Mouse (Mus musculus): ENCODE measurements around the gene Psmd4.
"Not testable (repeated sequence)": the region's sequence is repeated elsewhere in the genome, so short reads cannot be mapped to it uniquely, and the experiment has no call there.

Psmd4 gene

GRCm38 (mm10) chr3:95020956-95021355 is 21.5 kb downstream of the Psmd4 start:
- DNase-seq, result not testable (repeated sequence)

GRCm38 (mm10) chr3:95018741-95019140 is 23.7 kb downstream of the Psmd4 start:
- DNase-seq, result peak; percentile 42

GRCm38 (mm10) chr3:95016532-95017056 is 25.8 kb downstream of the Psmd4 start:
- DNase-seq, result no peak

GRCm38 (mm10) chr3:95015891-95016531 is 26.4 kb downstream of the Psmd4 start:
- peak; percentile 93 for DNase-seq

GRCm38 (mm10) chr3:95015337-95015872 is 27.0 kb downstream of the Psmd4 start, which contains the start of gene Zfp687:
TSS of gene Zfp687 (minus strand) at chr3:95015448.
- peak; percentile 99 for DNase-seq

GRCm38 (mm10) chr3:95014428-95015151 is 27.8 kb downstream of the Psmd4 start:
- peak; percentile 65 for DNase-seq

GRCm38 (mm10) chr3:95013699-95014427 is 28.6 kb downstream of the Psmd4 start:
- DNase-seq, result peak; percentile 32

GRCm38 (mm10) chr3:95012982-95013381 is 29.4 kb downstream of the Psmd4 start:
- no peak for DNase-seq

GRCm38 (mm10) chr3:95010396-95010795 is 32.0 kb downstream of the Psmd4 start:
- no peak for DNase-seq

GRCm38 (mm10) chr3:95007706-95008105 is 34.7 kb downstream of the Psmd4 start:
- no peak for DNase-seq

GRCm38 (mm10) chr3:95005651-95006050 is 36.8 kb downstream of the Psmd4 start:
- DNase-seq, result no peak

- no peak for DNase-seq
Measured at GRCm38 (mm10) chr3:95003273-95003672, 39.1 kb downstream of the Psmd4 start.

- DNase-seq, result no peak
Measured at GRCm38 (mm10) chr3:95002569-95002968, 39.8 kb downstream of the Psmd4 start.

GRCm38 (mm10) chr3:94996946-94997345 is 45.5 kb downstream of the Psmd4 start:
- DNase-seq, result peak; percentile 86

GRCm38 (mm10) chr3:94989159-94989761 is 53.2 kb downstream of the Psmd4 start:
- DNase-seq, result no peak

- no peak for DNase-seq
Measured at GRCm38 (mm10) chr3:94987578-94987977, 54.8 kb downstream of the Psmd4 start.

- no peak for DNase-seq
Measured at GRCm38 (mm10) chr3:94985513-94985912, 56.9 kb downstream of the Psmd4 start.

GRCm38 (mm10) chr3:94984312-94984711 is 58.1 kb downstream of the Psmd4 start:
- no peak for DNase-seq
